Mouse (Mus musculus) kidney, embryonic 14.5 days (tissue): ENCODE results near the gene Cir1. TPM values are rescaled to one million over a fixed set of nuclear protein-coding genes. Genes with fewer than 3 reads are reported as not detected.

Experiments
- ATAC-seq: fragments of 200-750 bp; cut with Nextera tagmentation; 2 replicates; pipeline ENCODE4 v1.8.0; 2017; ENCODE audit warnings: moderate number of reproducible peaks, mild to moderate bottlenecking, moderate TSS enrichment, moderate library complexity; ENCODE audit not compliant: low FRiP score, low TSS enrichment
- H3K27ac ChIP-seq: fragments of 300-500 bp; sonication (generic); 2 replicates; pipeline ENCODE4 v1.5.1; 2014; ENCODE audit warnings: low read depth, mild to moderate bottlenecking, low read length, moderate library complexity, mixed read lengths
- H3K27me3 ChIP-seq: fragments of 300-500 bp; sonication (generic); 2 replicates; pipeline ENCODE4 v1.6.1; 2014; ENCODE audit warnings: mild to moderate bottlenecking, low read length; ENCODE audit not compliant: control insufficient read depth, insufficient read depth
- H3K36me3 ChIP-seq: fragments of 300-500 bp; sonication (generic); 2 replicates; pipeline ENCODE4 v1.6.1; 2014; ENCODE audit warnings: low read length, mixed read lengths; ENCODE audit not compliant: control insufficient read depth, insufficient read depth
- H3K4me1 ChIP-seq: fragments of 300-500 bp; sonication (generic); 2 replicates; pipeline ENCODE4 v1.6.1; 2014; ENCODE audit warnings: low read length, mixed read lengths; ENCODE audit not compliant: control insufficient read depth, insufficient read depth
- H3K4me2 ChIP-seq: fragments of 300-500 bp; sonication (generic); replicated peaks from 2 replicates; pipeline ENCODE4 v1.6.1; 2014; ENCODE audit warnings: low read depth, mild to moderate bottlenecking, low read length
- H3K4me3 ChIP-seq: fragments of 300-500 bp; sonication (generic); 2 replicates; pipeline ENCODE4 v1.5.1; 2014; ENCODE audit warnings: mild to moderate bottlenecking, low read length
- H3K9ac ChIP-seq: fragments of 300-500 bp; sonication (generic); 2 replicates; pipeline ENCODE4 v1.6.1; 2014; ENCODE audit warnings: low read depth, mild to moderate bottlenecking, low read length, moderate library complexity
- H3K9me3 ChIP-seq: fragments of 300-500 bp; sonication (generic); 2 replicates; pipeline ENCODE4 v1.6.1; 2016; ENCODE audit warnings: low read length; ENCODE audit not compliant: control insufficient read depth
- WGBS: fragments of 180-500 bp; shearing (Covaris S2); extraction: QIAGEN DNeasy Blood & Tissue Kit; methylation state at CpG from one replicate; pipeline ENCODE4 v1.1.7; 2014; 5-methylcytosine and 5-hydroxymethylcytosine counted together
- polyA plus RNA-seq: library from polyadenylated mRNA; unstranded; fragments of >200 nt; fragmentation: Nextera tagmentation; extraction: Ambion mirVana; gene quantifications from 2 replicates; pipeline ENCODE4 v1.2.1, GENCODE M21; 2014

Cir1 gene
- polyA plus RNA-seq, 1 experiment from 2014 or later: 24.1 TPM

DNA sequence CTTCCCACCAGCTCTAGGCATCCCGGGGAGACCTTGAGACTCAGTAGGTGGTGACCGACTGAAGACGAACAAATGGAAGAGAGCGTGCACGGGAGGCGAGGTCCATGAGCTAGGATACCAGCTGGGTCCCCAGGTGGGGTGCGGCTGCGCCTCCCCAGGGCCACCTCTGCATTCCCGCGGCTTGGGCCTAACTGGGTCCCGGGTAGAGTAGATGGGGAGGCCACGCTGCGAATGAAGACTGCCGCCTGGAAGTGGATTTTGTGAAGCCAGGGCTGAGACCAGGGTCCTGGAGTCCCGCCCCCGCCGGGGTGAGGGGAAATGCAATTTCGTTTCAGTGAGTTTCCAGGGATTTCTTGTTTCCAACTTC, 34.8 kb downstream of the Cir1 start:
- H3K27me3 ChIP-seq: peaks cover 71% of the 10 kb centered on the region
- WGBS: 2% methylated on average over 18 of the region's 18 CpGs
- no peak overlapping the region for H3K9ac ChIP-seq
- H3K4me1 ChIP-seq: peaks cover 33% of the 10 kb centered on the region
- H3K27ac ChIP-seq: no peak overlapping the region
- peak overlapping the region; percentile 31 for H3K4me2 ChIP-seq
- ATAC-seq: peak; percentile 29; the same call in 1 of the 2 replicates
- no peaks in the 10 kb centered on the region for H3K9me3 ChIP-seq
- H3K36me3 ChIP-seq: no peaks in the 10 kb centered on the region
- H3K4me3 ChIP-seq: peak overlapping the region; percentile 16

DNA sequence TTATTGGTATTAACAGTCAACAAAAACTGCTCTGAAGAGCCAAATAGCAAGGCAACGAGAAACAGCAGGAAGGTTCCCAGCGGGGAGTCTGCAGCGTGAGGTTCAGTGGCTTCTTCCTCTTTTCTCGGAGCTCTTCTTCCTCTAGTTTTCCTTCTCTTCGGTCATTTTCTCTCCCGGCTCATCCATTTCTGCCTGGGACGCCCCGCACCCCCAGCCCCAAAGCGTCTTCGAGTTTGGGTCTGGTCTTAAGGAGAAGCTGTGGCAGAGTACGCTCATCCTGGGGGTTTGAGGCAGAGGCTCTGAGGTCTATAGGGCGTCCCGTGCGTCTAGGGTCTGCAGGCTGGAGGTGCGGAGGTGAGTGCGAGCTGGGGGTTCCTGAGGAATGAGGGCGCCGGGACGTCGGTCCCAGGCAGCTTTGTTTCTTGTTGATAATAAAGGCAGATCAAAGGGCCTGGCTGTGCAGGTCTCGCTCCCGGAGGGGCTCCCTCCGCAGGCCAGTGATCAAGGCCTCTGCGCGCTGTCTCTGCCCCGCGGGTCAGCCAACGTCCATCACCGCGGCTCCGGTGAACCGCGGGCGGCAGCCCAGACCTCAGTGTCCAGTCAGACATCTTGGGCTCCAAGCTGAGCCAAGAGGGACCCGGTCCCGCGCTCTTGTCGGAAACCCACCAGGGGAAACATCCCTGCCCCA, 35.3 kb downstream of the Cir1 start:
- H3K9ac ChIP-seq: no peak overlapping the region
- H3K4me1 ChIP-seq: peaks cover 36% of the 10 kb centered on the region
- H3K27me3 ChIP-seq: peaks cover 76% of the 10 kb centered on the region
- H3K27ac ChIP-seq: no peak overlapping the region
- under 1% methylated on average over 38 of the region's 38 CpGs for WGBS
- peak overlapping the region; percentile 16 for H3K4me3 ChIP-seq
- H3K9me3 ChIP-seq: no peaks in the 10 kb centered on the region
- H3K36me3 ChIP-seq: no peaks in the 10 kb centered on the region
- ATAC-seq: no peak; the same call in 1 of the 2 replicates
- H3K4me2 ChIP-seq: peak overlapping the region; percentile 31

DNA sequence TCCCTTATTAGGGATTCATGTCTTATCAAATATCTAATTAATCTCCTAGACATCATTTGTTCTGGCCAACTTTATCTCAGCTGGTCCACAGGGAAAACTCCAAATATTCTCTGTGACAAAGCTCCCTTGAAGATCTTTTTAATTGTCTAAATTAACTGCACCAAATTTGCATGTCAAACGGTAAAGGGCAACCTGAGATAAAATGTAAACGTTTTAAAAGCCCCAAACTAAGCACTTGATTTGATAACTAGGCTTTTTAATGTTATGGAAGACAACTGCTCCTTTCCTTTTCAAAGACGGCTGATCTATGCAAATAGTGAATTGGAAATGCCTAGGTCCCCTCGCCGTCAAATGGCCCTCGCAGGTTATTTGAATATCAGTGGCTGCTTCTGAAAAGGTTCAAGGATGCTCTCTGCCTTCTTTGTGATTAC, 36.3 kb downstream of the Cir1 start:
- H3K4me2 ChIP-seq: no peak overlapping the region
- no peaks in the 10 kb centered on the region for H3K9me3 ChIP-seq
- 2% methylated on average over 6 of the region's 6 CpGs for WGBS
- H3K9ac ChIP-seq: no peak overlapping the region
- peaks cover 74% of the 10 kb centered on the region for H3K27me3 ChIP-seq
- H3K36me3 ChIP-seq: no peaks in the 10 kb centered on the region
- no peak for ATAC-seq
- no peak overlapping the region for H3K27ac ChIP-seq
- peaks cover 41% of the 10 kb centered on the region for H3K4me1 ChIP-seq
- H3K4me3 ChIP-seq: no peak overlapping the region

DNA sequence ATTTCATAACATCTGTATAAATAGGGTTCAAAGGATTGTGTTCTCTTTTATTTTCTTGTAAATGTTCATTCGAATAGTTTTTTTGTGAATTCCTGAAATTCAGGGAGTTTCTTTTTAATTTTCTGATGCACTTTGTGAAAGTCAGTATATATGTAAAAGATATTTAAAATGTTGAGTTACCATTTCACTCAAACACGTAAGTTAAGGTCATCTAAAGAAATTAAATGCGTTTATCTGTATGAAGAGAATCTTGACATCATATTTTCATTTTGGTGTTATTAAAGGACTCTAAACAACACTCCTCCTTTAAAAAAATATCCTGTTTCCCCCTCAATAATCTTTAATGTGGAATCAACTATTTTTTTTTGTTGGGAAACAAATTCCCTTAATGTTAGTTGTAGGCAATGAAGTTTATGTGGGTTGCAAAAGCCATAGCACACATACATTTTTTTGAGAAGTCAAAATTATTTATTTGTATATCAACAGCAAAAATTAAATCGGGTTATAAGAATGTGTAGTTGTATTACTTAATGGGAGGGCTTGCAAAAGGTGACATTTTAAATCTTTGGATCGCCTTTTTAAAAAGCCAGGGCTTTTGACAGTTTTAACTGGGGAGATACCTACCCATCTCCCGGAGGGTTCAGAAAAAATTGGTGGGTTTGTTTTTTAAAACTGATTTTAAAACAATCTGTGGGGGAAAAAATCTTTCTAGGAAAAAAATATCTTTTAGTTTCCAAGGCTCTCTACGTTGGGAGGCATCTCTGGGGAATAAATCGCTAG, 37.0 kb downstream of the Cir1 start:
- no peaks in the 10 kb centered on the region for H3K9me3 ChIP-seq
- H3K27ac ChIP-seq: no peak overlapping the region
- H3K4me2 ChIP-seq: no peak overlapping the region
- 11% methylated on average over 8 of the region's 8 CpGs for WGBS
- H3K36me3 ChIP-seq: no peaks in the 10 kb centered on the region
- ATAC-seq: no peak
- H3K9ac ChIP-seq: no peak overlapping the region
- no peak overlapping the region for H3K4me3 ChIP-seq
- H3K4me1 ChIP-seq: peaks cover 43% of the 10 kb centered on the region
- peaks cover 78% of the 10 kb centered on the region for H3K27me3 ChIP-seq

DNA sequence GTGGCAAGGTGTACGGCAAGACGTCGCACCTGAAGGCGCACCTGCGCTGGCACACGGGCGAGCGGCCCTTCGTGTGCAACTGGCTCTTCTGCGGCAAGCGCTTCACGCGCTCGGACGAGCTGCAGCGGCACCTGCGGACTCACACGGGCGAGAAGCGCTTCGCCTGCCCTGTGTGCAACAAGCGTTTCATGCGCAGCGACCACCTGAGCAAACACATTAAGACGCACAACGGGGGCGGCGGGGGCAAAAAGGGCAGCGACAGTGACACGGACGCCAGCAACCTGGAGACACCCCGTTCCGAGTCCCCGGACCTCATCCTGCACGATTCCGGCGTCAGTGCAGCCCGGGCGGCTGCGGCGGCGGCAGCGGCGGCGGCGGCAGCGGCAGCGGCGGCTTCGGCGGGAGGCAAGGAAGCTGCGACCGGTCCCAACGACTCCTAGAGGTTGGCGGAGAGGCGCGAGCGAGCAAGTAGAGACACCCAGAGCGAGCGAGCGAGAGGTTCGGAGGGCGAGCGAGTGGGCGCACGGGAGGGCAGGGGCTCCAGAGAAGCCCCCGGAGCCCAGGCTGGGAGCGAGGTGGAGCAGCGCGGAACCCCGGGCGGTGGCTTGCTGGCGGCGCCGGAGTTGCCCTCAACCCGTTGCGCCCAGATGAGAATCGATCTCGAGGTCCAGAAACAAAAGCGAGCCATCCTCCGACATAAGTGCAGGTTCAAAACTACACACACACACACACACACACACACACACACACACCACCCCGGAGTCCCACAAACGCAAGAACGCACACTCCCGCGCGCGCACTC, 38.2 kb downstream of the Cir1 start:
- Histone ChIP-seq H3K9me3 (no peaks in the 10 kb centered on the region), H3K9ac (peak overlapping the region; percentile 34; the same call in 1 of the 2 replicates), H3K4me3 (peak overlapping the region; percentile 37), H3K27me3 (peaks cover 77% of the 10 kb centered on the region), H3K4me1 (peaks cover 42% of the 10 kb centered on the region), H3K4me2 (peak overlapping the region; percentile 56), H3K36me3 (no peaks in the 10 kb centered on the region), H3K27ac (no peak overlapping the region)
- under 1% methylated on average over 88 of the region's 88 CpGs for WGBS
- no peak for ATAC-seq

DNA sequence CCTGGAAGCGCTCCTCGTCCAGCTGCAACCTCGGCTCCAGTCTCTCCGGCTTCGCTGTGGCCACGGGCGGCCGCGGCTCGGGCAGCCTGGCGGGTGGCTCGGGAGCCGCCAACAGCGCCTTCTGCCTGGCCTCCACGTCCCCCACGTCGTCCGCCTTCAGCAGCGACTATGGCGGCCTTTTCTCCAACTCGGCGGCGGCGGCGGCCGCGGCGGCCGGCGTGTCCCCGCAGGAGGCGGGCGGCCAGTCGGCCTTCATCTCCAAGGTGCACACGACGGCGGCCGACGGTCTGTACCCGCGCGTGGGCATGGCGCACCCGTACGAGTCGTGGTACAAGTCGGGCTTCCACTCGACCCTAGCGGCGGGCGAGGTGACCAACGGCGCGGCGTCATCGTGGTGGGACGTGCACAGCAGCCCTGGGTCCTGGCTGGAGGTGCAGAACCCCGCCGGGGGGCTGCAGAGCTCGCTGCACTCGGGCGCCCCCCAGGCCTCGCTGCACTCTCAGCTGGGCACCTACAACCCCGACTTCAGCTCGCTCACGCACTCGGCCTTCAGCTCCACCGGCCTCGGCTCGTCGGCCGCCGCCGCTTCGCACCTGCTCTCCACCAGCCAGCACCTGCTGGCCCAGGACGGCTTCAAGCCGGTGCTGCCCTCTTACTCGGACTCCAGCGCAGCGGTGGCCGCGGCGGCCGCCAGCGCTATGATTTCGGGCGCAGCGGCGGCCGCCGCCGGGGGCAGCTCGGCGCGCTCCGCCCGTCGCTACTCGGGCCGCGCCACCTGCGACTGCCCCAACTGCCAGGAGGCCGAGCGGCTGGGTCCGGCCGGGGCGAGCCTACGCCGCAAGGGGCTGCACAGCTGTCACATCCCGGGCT, 39.0 kb downstream of the Cir1 start:
- Histone ChIP-seq H3K9ac (no peak overlapping the region), H3K9me3 (no peaks in the 10 kb centered on the region), H3K4me2 (peak overlapping the region; percentile 56), H3K27me3 (peaks cover 76% of the 10 kb centered on the region), H3K4me1 (peaks cover 42% of the 10 kb centered on the region), H3K36me3 (no peaks in the 10 kb centered on the region), H3K4me3 (peak overlapping the region; percentile 37), H3K27ac (no peak overlapping the region)
- WGBS: under 1% methylated on average over 110 of the region's 110 CpGs
- peak; percentile 44 for ATAC-seq

DNA sequence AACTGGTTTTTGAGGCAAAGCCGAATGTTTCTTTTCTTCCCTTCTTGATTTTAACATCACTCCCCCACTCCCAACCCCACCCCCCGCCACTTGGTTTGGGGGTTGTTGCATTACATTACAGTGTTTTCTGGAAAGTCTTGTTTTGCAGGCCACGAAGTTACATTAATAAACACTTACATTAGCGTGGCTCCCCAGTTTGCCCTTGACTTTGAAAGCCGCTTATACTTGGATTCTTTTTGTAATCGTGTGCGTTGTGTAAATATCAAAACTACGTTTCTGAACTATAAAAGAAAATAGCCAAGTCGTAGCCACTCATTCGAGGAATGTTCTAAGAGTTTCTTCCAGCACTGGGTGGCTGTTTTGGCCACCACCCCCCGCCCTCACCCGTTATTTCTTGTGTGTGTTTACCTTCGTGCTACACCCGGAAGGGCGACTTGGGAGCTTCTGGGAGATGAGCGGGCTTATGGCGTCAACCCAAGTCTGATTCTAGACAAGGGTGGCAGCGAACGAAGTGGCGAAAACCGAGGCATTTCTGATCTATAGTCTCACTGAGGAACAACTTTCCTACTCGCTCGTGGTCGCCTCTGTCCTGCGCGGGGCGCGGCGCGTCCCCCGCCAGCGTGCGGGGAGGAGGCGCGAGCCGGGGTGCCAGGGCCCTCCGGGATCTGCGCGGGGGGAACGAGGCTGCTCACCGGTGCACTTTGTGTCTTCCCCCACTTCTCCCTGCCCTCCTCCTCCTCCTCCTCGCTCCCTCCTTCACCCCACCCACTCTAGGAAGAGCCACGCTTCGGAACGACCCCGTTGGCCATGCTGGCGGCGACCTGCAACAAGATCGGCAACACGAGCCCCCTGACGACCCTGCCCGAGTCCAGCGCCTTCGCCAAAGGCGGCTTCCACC, 39.9 kb downstream of the Cir1 start:
- no peak for ATAC-seq
- H3K9ac ChIP-seq: no peak overlapping the region
- H3K9me3 ChIP-seq: no peaks in the 10 kb centered on the region
- peaks cover 79% of the 10 kb centered on the region for H3K27me3 ChIP-seq
- H3K36me3 ChIP-seq: no peaks in the 10 kb centered on the region
- peaks cover 38% of the 10 kb centered on the region for H3K4me1 ChIP-seq
- no peak overlapping the region for H3K27ac ChIP-seq
- peak overlapping the region; percentile 37 for H3K4me3 ChIP-seq
- H3K4me2 ChIP-seq: peak overlapping the region; percentile 56
- 1% methylated on average over 54 of the region's 55 CpGs for WGBS
